Mouse (Mus musculus): ENCODE results near the gene Klk4.

Klk4 gene

DNA sequence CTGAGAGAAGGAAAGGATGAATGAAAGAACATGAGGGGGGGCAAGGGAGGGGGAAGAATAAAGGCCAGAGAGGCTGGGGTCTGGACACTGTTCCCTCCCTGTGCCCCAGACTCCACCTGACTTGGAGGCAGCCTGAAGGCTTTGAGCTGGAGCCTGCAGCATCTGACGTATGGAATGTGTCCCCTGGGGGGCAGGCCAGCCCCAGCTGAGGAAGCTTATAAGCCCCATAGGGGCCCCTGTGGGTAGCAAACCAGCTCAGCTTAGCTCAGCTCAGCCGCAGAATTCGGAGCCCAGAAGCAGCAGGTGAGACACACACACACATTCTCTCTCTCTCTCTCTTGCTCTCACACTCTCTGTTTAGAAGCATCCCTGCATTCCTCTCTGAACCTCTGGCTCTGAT is at the start of gene Klk4:
Gene Klk4, plus strand, starts transcription at position 249 of the 400 bp plus-strand sequence.
- in situ Hi-C loops (cut with MseI, MboI): loop anchor here in 1 of 2 experiments (10.0 kb wide), 1 partner anchor 196 kb away; no protein-coding TSS in a partner anchor

DNA sequence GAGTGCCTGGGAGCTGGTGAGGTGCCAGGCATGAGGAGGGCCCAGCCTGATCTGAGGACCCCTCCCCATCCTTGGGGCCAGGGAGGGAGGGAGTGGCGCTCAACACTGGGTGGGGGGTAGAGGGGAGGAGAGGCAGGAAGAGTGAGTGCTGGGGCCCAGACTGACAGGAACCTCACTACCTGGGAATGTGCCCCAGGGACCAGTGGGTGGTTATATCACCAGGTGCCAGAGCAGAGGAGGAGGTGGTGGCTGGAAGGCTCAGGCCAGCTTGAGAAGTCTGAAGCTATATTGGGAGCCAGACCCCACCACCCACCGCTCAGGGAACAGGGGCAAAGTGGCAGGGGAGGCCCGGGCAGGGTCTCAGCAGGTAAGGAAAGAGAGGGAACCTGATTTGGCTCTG is 39.3 kb upstream of the Klk4 start, which contains the start of gene Klk5:
Gene Klk5, plus strand, starts transcription at position 271 of the 400 bp plus-strand sequence.
- in situ Hi-C loops (cut with MseI, MboI): no loop called here

DNA sequence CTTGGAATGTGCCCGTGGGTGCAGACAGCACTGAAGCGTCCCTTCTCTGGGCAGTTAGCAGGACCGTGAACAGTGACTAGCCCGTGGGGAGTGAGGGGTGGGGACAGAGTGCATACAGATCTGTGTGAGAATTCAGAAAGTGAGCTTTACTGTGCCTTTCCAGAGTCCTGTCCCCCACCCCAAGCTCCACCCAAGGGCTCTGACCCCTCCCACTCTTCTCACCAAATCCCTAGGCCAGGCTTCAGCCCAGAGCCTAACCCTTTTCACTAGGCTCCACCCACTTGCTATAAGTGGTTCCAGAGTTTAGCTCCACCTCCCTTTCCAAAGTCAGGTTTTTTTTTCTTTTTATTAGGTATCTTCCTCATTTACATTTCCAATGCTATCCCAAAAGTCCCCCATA is 37.2 kb upstream of the Klk4 start:
- in situ Hi-C loops (cut with MseI, MboI): no loop called here

DNA sequence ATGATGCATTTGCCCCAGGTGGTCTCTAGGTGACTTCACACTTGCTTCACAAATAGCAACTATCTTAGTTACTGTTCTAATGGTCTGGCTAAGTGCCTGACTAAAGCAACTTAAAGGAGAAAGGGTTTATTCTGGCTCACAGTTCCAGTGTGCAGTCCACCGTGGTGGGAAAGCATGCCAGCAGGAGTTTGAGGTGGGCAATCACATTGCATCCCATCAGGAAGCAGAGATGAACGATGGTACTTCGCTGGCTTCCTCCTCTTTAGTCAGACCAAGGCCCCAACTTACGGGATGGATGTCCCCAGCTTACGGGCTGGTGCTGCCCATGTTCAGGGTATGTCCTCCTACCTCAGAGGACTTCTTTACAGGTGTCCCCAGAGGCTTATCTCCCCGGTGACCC is 29.3 kb upstream of the Klk4 start:
- in situ Hi-C loops (cut with MseI, MboI): no loop called here

DNA sequence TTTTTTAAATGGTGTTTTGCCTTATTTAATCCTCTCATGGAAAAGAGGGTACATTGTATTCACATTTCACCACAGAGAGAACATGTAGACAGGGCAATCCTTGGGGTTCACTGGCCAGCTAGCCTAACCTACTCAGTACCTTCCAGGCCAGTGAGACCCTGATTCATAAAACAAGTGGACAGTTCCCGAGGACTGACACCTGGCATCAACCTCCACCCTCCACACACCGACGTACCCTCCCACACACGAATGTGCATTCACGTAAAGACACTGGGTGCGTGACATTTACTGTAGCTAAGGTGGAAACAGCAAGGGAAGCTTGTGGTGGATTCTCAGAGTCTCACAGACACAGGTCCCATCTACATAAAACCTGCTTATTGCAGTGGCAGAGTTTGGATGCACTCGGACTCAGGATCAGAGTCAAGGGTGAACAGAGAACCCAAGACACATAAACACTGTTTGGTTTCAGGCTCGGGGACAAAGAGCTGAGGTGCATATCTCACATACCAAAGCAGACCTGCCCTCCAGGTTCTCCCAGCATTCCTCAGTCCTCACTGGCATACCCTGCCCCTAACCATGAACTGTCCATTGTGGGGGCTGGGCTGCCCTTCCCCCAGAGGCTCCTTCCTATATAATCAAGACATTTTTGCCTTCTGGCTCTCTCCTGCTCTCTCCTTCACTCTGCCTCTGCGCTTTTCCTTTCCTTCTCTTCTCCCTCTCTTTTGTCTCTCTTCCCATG is 26.1 kb upstream of the Klk4 start:
- in situ Hi-C loops (cut with MseI, MboI): no loop called here

DNA sequence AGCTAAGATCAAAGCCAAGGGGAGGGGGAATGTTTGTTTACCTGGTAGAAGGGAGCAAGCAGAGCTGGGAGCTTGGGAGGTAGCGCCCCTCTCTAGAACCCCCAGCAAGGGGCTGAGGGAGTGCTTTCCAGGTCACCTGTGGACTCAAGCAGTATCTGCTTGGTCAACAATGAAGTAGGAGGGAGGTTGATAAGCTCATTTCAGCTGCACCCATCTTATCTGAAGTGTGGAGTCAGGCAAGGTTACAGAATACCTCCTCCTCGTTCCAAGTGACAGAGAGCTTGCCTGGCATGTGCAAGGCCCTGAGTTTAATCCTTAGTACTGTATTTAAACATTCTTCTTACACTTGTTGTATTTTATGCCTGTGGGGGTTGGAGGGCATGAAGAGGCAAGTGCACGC is 25.3 kb upstream of the Klk4 start:
- in situ Hi-C loops (cut with MseI, MboI): no loop called here

DNA sequence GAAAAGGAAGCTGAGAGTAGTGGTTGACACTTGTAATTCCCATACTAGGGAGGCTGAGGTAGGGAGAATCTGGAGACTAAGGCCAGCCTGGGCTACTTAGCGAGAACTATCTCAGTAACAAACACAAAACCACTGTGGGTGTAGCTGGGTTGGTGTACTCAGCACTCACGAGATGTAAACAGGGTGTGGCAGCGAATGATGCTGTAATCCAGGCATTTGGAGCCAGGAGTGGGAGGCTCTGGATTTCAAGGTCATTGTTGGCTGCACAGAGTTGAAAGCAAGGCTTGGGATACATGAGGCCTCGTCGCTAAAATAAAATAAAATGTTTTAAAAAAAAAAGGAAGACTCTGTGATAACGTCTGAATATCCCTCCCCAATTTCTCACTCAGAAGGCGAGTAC is 24.7 kb upstream of the Klk4 start:
- in situ Hi-C loops (cut with MseI, MboI): no loop called here

DNA sequence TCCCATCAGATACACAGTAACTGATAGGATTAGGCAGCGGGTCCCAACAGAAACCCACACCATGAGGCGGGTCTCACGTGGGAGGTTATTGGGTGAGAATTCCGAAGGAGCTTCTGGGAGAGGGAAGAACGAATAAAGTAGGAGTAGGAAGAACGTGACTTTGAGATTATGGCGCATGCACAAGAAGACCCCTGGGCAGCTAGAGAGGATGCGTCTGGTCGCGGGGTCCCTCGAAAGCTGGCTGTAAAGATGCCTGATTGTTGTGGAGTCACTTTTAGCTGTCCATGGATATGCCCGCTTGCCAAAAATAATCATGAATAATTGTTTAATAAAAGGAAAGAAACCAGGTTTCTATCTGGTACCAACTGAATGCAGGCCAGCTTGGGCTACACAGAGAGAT is 23.5 kb upstream of the Klk4 start:
- in situ Hi-C loops (cut with MseI, MboI): no loop called here

DNA sequence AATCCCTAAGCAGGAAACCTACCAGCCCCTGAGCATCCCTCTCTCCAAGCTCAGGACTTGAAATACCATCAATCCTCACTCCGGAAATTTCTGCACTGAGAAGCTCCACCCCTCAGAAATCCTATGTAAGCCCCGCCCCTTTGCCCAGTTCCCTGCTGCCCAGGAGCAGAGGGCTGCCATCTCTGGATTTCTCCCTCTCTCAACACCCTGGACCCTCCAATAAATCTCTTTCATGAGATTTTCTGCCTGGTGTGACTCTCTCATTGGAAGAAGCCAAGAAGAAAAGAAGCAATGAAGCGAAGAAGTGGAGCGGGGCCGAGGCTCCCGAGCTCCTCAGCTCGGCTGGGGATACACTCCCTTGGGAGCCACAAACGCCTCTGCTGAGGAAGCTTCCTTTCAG is 20.5 kb upstream of the Klk4 start:
- in situ Hi-C loops (cut with MseI, MboI): no loop called here

DNA sequence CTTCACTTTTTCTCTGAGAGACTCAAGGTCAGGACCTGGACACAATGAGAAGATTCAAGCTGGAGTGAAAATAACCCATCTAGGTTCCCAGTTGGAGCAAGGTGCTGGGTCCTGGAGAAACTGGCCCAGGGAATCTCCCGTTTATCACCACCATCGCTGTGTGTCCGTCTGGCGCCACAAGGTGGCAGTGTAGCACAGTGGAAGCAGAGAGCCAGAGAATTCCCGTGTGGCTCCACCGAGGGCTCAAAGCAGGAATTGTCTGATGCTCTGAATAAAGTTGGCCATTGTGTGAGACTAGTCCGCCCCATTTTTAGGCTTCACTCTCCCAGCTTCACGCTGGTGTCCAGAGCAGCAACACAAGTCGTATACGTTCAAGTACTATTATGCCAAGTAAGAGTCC is 7.7 kb upstream of the Klk4 start:
- in situ Hi-C loops (cut with MseI, MboI): no loop called here

DNA sequence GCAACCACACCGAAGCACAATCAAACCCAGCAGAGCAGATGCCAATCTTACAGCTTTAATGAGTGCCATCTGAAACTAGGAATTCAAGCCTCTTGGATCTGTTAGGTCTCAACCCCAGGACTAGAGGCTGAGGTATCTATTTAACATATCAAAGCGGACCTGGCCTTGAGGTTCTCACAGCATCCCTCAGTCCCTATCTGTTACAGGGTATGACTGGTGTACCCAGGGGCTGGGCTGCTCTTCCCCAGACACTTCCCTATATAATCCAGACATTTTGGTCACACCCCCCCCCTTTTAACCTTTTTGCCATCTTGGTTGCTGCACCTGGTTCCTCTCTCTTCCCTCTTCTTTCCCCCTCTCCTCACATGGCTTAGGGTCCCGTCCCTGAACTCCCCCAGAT is 7.3 kb upstream of the Klk4 start:
- in situ Hi-C loops (cut with MseI, MboI): no loop called here

DNA sequence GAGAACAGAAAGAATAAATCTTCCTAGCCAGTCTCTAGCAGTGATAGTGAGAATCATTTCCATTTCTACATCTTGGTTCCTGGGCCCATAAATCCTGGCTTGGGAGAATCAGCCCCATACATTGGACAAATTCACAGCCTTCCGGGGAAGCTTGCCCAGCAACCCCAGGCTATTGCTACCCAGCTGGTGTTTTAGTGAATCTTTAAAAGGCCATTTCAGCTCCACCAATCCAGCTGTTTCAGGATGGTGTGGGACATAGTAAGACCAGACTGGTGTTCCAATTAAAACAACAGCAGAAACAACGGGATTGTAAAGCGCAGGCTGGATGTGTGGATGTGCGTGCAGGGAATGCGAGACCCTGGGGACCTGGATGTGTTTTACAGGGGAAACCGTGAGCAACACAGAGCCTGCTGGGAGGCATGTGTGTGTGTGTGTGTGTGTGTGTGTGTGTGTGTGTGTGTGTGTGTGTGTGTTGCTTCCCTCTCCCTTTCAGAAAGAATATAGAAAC is 6.0 kb upstream of the Klk4 start:
- in situ Hi-C loops (cut with MseI, MboI): no loop called here

DNA sequence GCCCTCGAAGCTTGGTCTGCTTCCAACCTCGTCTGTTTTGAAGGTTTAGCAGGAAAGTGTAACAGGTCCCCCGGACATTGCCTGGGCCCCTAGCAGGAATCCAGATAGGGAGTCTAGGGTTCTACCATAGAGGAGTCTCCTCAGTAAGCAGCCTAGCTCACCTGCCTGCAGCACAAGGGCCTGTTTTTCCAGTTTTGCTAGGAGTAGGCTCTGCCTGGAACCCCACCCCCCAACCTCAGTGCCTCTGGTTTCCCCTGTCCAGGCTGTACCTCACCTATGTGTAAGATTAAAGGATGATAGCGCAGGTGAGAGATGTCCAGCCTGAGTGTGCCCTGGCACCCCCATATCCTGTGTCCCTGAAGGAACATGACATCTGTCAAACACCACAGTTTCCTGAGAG is 4.5 kb upstream of the Klk4 start:
- in situ Hi-C loops (cut with MseI, MboI): no loop called here

DNA sequence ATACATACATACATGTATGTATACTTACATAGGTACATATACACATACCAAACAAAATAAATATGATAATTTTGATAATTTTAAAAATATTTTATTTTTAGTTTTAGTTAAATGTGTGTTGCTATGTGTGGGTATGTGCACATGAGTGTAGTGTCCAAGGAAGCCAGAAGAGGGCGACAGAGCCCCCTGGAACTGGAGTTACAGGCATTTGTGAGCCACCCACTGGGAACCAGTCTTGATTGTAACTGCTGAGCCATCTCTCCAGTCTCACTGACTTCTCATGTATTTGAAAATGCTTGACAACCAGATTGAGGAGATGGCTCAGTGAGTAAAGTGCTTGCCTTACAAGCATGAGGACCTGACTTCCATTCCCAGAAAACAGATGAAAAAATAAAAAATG is 2.7 kb upstream of the Klk4 start:
- in situ Hi-C loops (cut with MseI, MboI): no loop called here

DNA sequence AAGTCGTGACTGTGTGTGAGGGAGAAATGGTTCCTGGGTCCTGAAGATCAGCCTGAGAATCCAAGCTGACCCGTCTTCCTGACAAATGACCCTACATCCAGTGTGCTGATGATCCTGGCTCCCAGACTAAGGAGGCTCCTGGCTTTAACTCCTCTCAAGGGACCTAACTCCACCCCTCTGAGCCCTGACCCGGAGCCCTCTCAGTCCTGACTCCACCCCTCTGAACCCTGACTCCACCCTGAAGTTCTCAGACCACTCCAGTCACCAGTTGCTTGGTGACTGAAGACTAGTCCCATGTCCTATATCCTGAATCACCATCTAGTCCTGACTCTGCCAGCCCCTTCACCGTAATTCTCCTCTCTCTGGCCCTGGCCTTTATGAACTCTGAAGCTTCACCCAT is 1.4 kb downstream of the Klk4 start:
- in situ Hi-C loops (cut with MseI, MboI): loop anchor here in 1 of 2 experiments (10.0 kb wide), 1 partner anchor 198 kb away; no protein-coding TSS in a partner anchor

DNA sequence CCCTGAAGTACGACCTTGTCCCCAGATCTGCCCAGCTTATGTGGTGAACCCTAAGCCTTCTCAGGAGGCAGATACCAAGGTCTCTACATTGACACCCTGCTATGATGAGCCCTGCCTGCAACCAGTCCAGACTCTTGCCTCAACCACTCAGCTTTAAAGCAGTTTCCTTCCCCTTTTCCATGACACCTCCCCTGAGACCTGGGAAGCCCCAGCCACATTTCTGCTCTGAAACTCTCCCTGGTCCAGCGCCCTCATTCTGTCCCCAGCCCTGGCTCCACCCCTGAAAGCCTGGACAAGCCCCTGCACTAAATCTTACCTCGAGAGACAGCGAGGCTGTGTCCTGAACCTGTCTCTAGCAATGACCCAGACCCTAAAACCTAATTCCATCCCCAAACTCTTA is 1.9 kb downstream of the Klk4 start:
- in situ Hi-C loops (cut with MseI, MboI): loop anchor here in 1 of 2 experiments (10.0 kb wide), 1 partner anchor 198 kb away; no protein-coding TSS in a partner anchor

DNA sequence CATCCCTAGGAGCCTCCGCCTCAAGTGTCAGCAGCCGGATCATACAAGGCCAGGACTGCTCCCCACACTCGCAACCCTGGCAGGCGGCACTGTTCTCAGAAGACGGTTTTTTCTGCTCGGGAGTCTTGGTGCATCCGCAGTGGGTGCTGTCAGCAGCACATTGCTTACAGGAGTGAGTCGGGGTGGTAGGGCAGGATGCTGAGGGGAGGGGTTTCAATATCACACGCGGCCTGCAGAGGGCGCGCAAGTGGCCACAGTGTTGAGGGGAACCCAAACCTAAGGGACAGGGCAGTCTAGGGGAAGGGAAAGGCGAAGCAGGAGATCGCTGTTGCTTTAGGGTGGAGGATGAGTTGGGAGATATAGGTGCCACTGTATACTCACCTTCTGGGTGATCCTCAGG is 2.6 kb downstream of the Klk4 start:
- in situ Hi-C loops (cut with MseI, MboI): loop anchor here in 1 of 2 experiments (10.0 kb wide), 1 partner anchor 199 kb away; no protein-coding TSS in a partner anchor

DNA sequence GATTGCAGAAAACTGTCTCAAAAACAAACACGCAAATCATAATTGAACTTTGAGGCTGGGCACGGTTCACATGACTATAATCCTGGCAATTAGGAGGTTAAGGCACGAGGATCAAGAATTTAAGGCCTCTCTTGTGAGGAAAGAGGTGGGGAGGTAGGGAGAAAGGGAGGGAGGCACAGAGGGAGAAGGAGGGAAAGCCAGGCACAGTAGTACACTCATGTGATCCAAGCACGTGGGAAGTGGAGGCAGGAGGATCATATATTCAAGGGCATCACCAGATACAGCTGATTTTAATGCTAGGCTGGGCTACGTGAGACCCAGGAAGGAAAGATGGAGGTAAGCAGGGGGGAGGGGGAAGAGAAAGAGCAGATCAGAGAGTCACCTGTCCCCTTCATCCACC is 10.4 kb downstream of the Klk4 start:
- in situ Hi-C loops (cut with MseI, MboI): loop anchor here in 1 of 2 experiments (10.0 kb wide), 2 partner anchors 107 to 207 kb away; partner anchors contain the start of gene Klk10

DNA sequence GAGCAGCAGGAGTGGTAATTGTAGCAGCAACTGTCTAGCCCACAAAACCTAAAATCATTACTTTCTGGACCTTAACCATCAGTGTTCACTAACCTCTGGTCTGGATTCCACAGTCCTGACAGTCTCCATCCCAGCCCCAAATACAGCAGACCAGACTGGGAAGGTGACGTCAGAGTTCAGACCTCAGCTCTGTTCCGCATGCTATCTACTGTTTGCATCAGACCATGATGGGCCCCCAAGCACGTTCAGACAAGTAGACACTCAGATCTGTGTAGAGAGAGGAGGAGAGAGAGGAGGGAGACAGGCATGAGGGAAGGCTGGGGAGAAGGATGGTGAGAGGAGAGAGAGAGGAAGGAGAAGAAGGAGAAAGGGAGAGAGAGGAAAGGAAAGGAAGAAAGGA is 10.8 kb downstream of the Klk4 start:
- in situ Hi-C loops (cut with MseI, MboI): loop anchor here in 1 of 2 experiments (10.0 kb wide), 2 partner anchors 107 to 207 kb away; partner anchors contain the start of gene Klk10

DNA sequence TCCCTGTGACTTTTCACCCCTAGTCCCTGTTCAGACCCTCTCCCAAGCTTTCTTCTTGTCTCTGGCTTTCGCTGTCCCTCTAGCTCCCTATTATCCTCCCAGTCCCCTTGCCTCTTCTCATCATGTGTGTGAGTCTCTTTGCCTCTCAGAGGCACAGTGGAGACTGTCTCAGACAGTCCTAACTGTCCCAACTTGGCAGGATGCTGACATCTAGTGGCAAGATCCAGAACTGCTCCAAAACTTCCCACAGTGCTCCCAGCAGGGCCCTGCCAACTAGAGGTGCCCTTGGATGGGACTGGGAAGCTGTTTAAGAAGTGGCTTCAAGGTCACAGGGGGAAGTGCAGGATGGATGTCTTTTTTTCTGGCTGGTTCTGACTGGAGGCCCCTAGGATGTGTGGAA is 13.9 kb downstream of the Klk4 start:
- in situ Hi-C loops (cut with MseI, MboI): loop anchor here in 1 of 2 experiments (10.0 kb wide), 2 partner anchors 110 to 210 kb away; partner anchors contain the start of gene Klk10

DNA sequence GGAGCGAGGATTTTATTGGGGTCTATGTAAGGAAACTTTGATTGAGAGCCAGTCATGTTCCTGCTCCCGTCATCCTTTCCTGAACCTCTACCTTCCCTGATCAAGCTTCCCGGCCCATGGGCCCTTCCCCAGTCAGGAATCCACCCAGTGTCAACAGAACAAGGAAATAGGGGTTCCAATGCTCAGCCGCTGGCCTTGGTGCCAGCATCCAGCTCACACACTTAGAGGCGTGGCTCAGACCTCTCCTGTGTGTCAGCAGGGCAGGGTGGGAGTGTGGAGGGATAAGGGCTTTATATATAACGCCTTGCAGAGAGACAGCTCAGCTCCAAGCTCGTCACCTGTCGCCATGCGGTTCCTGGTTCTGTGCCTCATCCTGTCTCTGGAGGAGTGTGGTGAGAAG is 33.9 kb downstream of the Klk4 start:
- in situ Hi-C loops (cut with MseI, MboI): no loop called here

DNA sequence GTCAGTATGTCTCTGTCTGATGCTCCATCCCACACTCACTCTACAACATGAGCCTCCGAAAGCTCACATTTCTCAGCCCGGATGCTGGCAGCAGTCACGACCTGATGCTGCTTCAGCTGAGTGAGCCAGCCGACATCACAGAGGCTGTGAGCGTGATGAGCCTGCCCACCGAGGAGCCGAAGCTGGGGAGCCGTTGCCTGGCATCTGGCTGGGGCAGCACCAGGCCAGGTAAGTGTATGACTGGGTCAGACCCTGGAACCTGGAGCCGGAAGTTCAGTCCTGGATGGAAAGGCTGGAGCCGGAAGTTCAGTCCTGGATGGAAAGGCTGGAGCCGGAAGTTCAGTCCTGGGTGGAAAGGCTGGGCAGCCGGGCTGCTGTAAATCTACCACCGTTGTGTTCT is 37.5 kb downstream of the Klk4 start:
- in situ Hi-C loops (cut with MseI, MboI): no loop called here

DNA sequence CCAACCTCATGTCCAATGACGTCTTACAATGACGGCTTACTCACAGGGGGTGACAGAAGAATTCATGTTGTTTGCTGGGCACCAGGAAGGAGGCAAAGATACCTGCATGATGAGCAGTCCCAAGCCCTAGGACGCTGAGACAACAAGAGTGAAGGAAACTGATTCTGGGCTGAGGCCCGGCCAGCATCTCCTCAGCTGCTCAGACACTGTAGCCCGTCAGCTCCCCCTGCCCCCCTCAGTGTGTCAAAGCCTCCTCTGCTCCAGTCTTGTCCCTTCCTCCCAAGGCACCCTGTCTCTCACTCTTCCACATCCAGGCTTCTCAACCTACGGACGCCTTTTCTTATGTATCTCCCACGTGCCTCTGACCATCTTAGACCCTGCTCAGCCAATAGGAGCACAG is 37.9 kb downstream of the Klk4 start:
- in situ Hi-C loops (cut with MseI, MboI): no loop called here

Measured in mouse trophoblast stem cell (cell line).